In genomic region chr19:59075472-59076101, GRCm38 (mm10) we compare ENCODE assay signal across 8 mouse cellular contexts. TPM values are rescaled to one million over a fixed set of nuclear protein-coding genes. Genes with fewer than 3 reads are reported as not detected.
A peak's percentile ranks its signal among the peaks of the same experiment; 100 is the strongest.
DNase-seq lines count a peak whose midpoint lies in the region; ATAC-seq and TF ChIP-seq lines count a peak whose summit lies in the region.

Gene Shtn1 (minus strand): TSS chr19:59076100.

- H3K9me3 ChIP-seq in megakaryocyte, embryonic 14.5 days = no peaks in the 10 kb centered on the region
- no peaks in the 10 kb centered on the region for H3K9me3 ChIP-seq in heart, embryonic 11.5 days (replicated peaks; ENCODE audit: control insufficient read depth, low read length)
- no peaks in the 10 kb centered on the region for H3K9me3 ChIP-seq in kidney, postnatal 0 days (replicated peaks; ENCODE audit: low read length)
- H3K9me3 ChIP-seq in neural tube, embryonic 12.5 days = no peaks in the 10 kb centered on the region

- peak within 1 kb of the TSS; percentile 99 for H3K4me2 ChIP-seq in heart, embryonic 11.5 days
- peak within 1 kb of the TSS; percentile 98 for H3K4me2 ChIP-seq in kidney, postnatal 0 days (ENCODE audit: low read length)
- H3K4me2 ChIP-seq in neural tube, embryonic 12.5 days (replicated peaks) = peak within 1 kb of the TSS; percentile 97

- TF ChIP-seq CTCF in kidney, postnatal 0 days (IDR thresholded peaks at IDR 0.05; ENCODE audit: low read depth) = no peak
- no peak for TF ChIP-seq CTCF in liver, adult 2 months (IDR thresholded peaks at IDR 0.05; ENCODE audit: low read depth, low read length)

- H3K79me2 ChIP-seq in liver, adult 2 months (ENCODE audit: control insufficient read depth, insufficient read depth, low read length) = peaks cover 17% of the 10 kb centered on the region; the same call in 1 of the 2 replicates

- TF ChIP-seq POLR2A in liver, adult 2 months (IDR thresholded peaks at IDR 0.05; ENCODE audit: extremely low read depth, insufficient read depth, low read length) = no peak

- peak within 1 kb of the TSS; percentile 66 for H3K9ac ChIP-seq in heart, embryonic 11.5 days (ENCODE audit: low read depth, low read length)
- H3K9ac ChIP-seq in kidney, postnatal 0 days (ENCODE audit: low read depth, low read length) = peak within 1 kb of the TSS; percentile 55
- peak within 1 kb of the TSS; percentile 91 for H3K9ac ChIP-seq in liver, adult 2 months (ENCODE audit: low read depth, low read length)
- H3K9ac ChIP-seq in neural tube, embryonic 12.5 days = peak within 1 kb of the TSS; percentile 67

- no peak for ATAC-seq in megakaryocyte, adult 5-6 weeks (ENCODE audit: poor library complexity, severe bottlenecking)
- peak; percentile 22; the same call in 1 of the 2 replicates for ATAC-seq in heart, embryonic 11.5 days (replicated peaks; ENCODE audit: insufficient number of reproducible peaks, low FRiP score, low TSS enrichment)
- ATAC-seq in kidney, postnatal 0 days (replicated peaks; ENCODE audit: low FRiP score, low read depth) = peak; percentile 72
- peak; percentile 82 for ATAC-seq in neural tube, embryonic 12.5 days (ENCODE audit: low FRiP score, low read depth)

- peak within 1 kb of the TSS; percentile 85 for H3K4me3 ChIP-seq in megakaryocyte, embryonic 14.5 days (replicated peaks)
- peak within 1 kb of the TSS; percentile 69 for H3K4me3 ChIP-seq in heart, embryonic 11.5 days (ENCODE audit: low read depth, low read length)
- H3K4me3 ChIP-seq in kidney, postnatal 0 days (replicated peaks; ENCODE audit: low read depth, low read length) = peak within 1 kb of the TSS; percentile 53
- H3K4me3 ChIP-seq in liver, adult 2 months (ENCODE audit: insufficient read depth, low read depth, low read length) = peak within 1 kb of the TSS; percentile 96
- peak within 1 kb of the TSS; percentile 63 for H3K4me3 ChIP-seq in neural tube, embryonic 12.5 days

- H3K36me3 ChIP-seq in megakaryocyte, embryonic 14.5 days (replicated peaks; ENCODE audit: low read length) = no peaks in the 10 kb centered on the region
- H3K36me3 ChIP-seq in heart, embryonic 11.5 days (ENCODE audit: control insufficient read depth, insufficient read depth, low read length) = no peaks in the 10 kb centered on the region
- no peaks in the 10 kb centered on the region for H3K36me3 ChIP-seq in kidney, postnatal 0 days (ENCODE audit: insufficient read depth, low read length)
- no peaks in the 10 kb centered on the region for H3K36me3 ChIP-seq in liver, adult 2 months (ENCODE audit: control insufficient read depth, insufficient read depth, low read length)
- H3K36me3 ChIP-seq in neural tube, embryonic 12.5 days = no peaks in the 10 kb centered on the region

- peaks cover 11% of the 10 kb centered on the region for H3K4me1 ChIP-seq in megakaryocyte, embryonic 14.5 days
- H3K4me1 ChIP-seq in heart, embryonic 11.5 days (ENCODE audit: control insufficient read depth, insufficient read depth, low read length) = peaks cover 3% of the 10 kb centered on the region; the same call in 1 of the 2 replicates
- no peaks in the 10 kb centered on the region for H3K4me1 ChIP-seq in kidney, postnatal 0 days (replicated peaks; ENCODE audit: insufficient read depth, low read length)
- H3K4me1 ChIP-seq in liver, adult 2 months (ENCODE audit: control insufficient read depth, insufficient read depth, low read length) = peaks cover 20% of the 10 kb centered on the region
- peaks cover 11% of the 10 kb centered on the region; the same call in 1 of the 2 replicates for H3K4me1 ChIP-seq in neural tube, embryonic 12.5 days

- H3K27ac ChIP-seq in heart, embryonic 11.5 days (ENCODE audit: low read depth, low read length) = no peak within 1 kb of the TSS
- H3K27ac ChIP-seq in kidney, postnatal 0 days = no peak within 1 kb of the TSS
- peak within 1 kb of the TSS; percentile 70 for H3K27ac ChIP-seq in liver, adult 2 months (replicated peaks; ENCODE audit: insufficient read depth, low read depth, low read length)
- no peak within 1 kb of the TSS for H3K27ac ChIP-seq in neural tube, embryonic 12.5 days

- 1% methylated on average over 36 of the region's 46 CpGs for WGBS in heart, embryonic 11.5 days (ENCODE audit: insufficient replicate concordance)
- 2% methylated on average over 27 of the region's 46 CpGs for WGBS in kidney, postnatal 0 days
- WGBS in liver, adult 2 months = under 1% methylated on average over 40 of the region's 46 CpGs
- under 1% methylated on average over 43 of the region's 46 CpGs for WGBS in neural tube, embryonic 12.5 days

- peaks cover 42% of the 10 kb centered on the region for H3K27me3 ChIP-seq in megakaryocyte, embryonic 14.5 days (replicated peaks)
- H3K27me3 ChIP-seq in heart, embryonic 11.5 days (ENCODE audit: control insufficient read depth, insufficient read depth, low read length) = peaks cover 43% of the 10 kb centered on the region
- H3K27me3 ChIP-seq in kidney, postnatal 0 days (ENCODE audit: insufficient read depth, low read length) = peaks cover 28% of the 10 kb centered on the region; the same call in 1 of the 2 replicates
- H3K27me3 ChIP-seq in liver, adult 2 months (ENCODE audit: control insufficient read depth, insufficient read depth, low read length) = no peaks in the 10 kb centered on the region
- H3K27me3 ChIP-seq in neural tube, embryonic 12.5 days (replicated peaks) = peaks cover 37% of the 10 kb centered on the region

- peak; percentile 44 for DNase-seq in embryo, embryonic 10 days (ENCODE audit: low spot score)
- peak; percentile 32 for DNase-seq in kidney, postnatal 0 days (ENCODE audit: low spot score)
- peak; percentile 64 for DNase-seq in liver, adult 2 months (ENCODE audit: extremely low read depth, low read depth, low spot score)
- peak; percentile 36 to 70 for DNase-seq in urinary bladder, postnatal 36 days (ENCODE audit: low spot score in 2 of 2)

RNA-seq across cellular contexts. Expression of gene Shtn1, which starts in this region (rescaled TPM):
- 0.10 and 0.41 TPM in 2 replicates for polyA plus RNA-seq in megakaryocyte, embryonic 14.5 days (2012; ENCODE audit: insufficient read depth, low replicate concordance)
- 5.9 and 6.4 TPM in 2 replicates for total RNA-seq in megakaryocyte, adult 5-6 weeks (2015)
- total RNA-seq in megakaryocyte, adult 5-6 weeks (2017) = 6.9 and 8.1 TPM in 2 replicates
- polyA plus RNA-seq in heart, embryonic 11.5 days (2014; fragmentation: Nextera tagmentation; extraction: Ambion mirVana) = 0.76 and 1.0 TPM in 2 replicates
- 3.4 and 4.7 TPM in 2 replicates for polyA plus RNA-seq in kidney, postnatal 0 days (2015; fragmentation: Nextera tagmentation; extraction: Ambion mirVana)
- 10.4 and 10.6 TPM in 2 replicates for total RNA-seq in liver, adult 2 months (2014; rRNA removed)
- polyA plus RNA-seq in liver, adult 2 months (2012; rRNA removed) = 3.9 and 4.9 TPM in 2 replicates
- polyA plus RNA-seq in neural tube, embryonic 12.5 days (2016; fragmentation: Nextera tagmentation; extraction: Ambion mirVana) = 10.2 and 12.9 TPM in 2 replicates
